Mouse (Mus musculus): ENCODE results near the gene Olfr74.
"Not testable (repeated sequence)": the region's sequence is repeated elsewhere in the genome, so short reads cannot be mapped to it uniquely, and the experiment has no call there.

Gene Olfr74

DNA sequence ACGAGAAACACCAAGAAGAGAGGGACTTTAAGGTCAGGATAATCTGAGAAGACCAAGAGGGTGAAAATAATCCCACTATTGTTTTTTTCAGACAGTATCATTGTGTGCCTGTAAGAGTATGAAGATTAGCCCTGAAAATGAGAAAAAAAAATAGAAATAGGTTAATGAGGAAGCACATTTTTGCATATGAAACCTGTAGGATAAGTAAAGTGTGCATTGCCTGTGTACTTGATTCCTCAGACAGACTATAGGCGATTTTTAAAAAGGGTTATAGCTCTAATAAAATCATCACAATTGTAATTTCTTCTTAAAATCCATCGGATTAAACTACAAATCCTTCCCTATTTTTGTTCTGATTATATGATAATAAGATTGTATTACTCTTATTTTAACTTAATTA, at the start of gene Olfr74:
Gene Olfr74, minus strand, starts transcription at position 101 of the 400 bp plus-strand sequence.
- no peak for DNase-seq (ENCODE audit: low read depth in 2 of 2, low spot score in 2 of 2)

DNA sequence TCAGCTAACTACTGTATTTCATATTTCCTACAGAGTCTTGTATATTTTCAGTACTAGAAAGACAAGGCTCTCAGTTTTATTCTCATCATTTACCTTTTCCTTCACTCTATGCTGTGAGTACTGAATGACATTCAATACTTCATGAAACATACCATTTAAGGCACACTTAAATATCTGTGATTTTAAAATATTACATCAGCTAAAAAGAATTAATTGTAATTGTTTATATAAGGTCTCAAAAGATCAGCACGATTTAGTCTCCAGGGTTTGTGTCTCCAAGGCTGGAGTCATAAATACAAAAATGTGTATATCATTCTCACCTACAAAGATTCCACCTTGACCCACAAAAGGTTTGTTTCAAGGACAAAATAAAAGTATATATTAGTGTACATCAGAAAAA, 48.0 kb upstream of the Olfr74 start, which contains the start of gene Olfr1161:
Gene Olfr1161, plus strand, starts transcription at position 301 of the 400 bp plus-strand sequence.
- not testable (repeated sequence) for DNase-seq (ENCODE audit: low read depth in 2 of 2, low spot score in 2 of 2)

- no peak for DNase-seq (ENCODE audit: low read depth in 2 of 2, low spot score in 2 of 2)
Measured at GRCm38 (mm10) chr2:88007515-88008318, 33.3 kb upstream of the Olfr74 start, which contains the start of gene Olfr1160. Olfr1160 (minus strand) TSS chr2:88008268.

GRCm38 (mm10) chr2:87989813-87990212, 15.3 kb upstream of the Olfr74 start, which contains the start of gene Olfr1158:
Olfr1158 (plus strand) TSS chr2:87990113.
- no peak for DNase-seq (ENCODE audit: low read depth in 2 of 2, low spot score in 2 of 2)

DNA sequence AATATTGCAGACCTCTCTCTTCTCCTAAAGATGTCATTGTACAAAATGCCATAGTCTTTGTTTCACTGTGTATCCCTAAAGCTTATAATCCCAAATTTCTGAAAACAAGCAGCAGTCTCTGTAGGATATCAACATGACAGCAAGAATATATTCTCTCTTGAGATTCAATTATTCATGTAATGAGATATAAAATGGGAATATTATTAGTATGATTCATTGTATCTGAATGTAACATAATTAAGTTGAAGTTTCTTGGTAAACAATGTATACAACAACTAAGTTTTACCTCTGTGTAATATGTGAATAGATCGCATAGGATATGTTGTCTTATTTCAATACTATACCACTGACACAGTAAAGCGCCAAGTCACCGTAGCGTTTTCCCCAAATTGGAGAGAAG, 6.3 kb downstream of the Olfr74 start, which contains the start of gene Olfr1157:
Gene Olfr1157, minus strand, starts transcription at position 101 of the 400 bp plus-strand sequence.
- DNase-seq (ENCODE audit: low read depth in 2 of 2, low spot score in 2 of 2) = no peak

DNA sequence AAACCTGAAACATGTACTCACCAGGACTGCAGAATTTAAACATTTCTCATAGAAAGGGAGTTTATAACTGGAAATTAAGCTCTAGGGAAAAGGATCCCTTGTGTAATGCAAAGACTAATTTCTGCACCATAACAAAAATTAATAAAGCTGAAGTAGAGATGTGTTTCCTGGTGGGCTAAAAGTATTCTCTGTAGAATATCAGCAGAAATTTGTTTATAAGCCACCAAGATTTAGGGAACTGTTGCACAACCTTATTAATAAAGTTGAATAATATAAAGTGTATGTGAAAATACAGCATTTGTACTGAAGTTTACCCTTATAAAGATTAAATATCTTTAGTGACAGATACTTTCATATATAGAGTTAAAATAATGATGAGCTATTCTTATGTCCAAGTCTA, 21.5 kb downstream of the Olfr74 start, which contains the start of gene Olfr1156:
Gene Olfr1156, minus strand, starts transcription at position 101 of the 400 bp plus-strand sequence.
- DNase-seq (ENCODE audit: low read depth in 2 of 2, low spot score in 2 of 2) = no peak

GRCm38 (mm10) chr2:87945037-87945436, 29.4 kb downstream of the Olfr74 start, which contains the start of gene Olfr1155:
Olfr1155 (minus strand) TSS chr2:87945137.
- no peak for DNase-seq (ENCODE audit: low read depth in 2 of 2, low spot score in 2 of 2)
